Mouse (Mus musculus) cortical plate, adult 2 months (tissue): ENCODE data around the gene Asap2. TPM values are rescaled to one million over a fixed set of nuclear protein-coding genes. Genes with fewer than 3 reads are reported as not detected.

Experiments used
- H3K27ac ChIP-seq: fragments of 200-500 bp; 2 replicates; pipeline ENCODE4 v1.5.1; 2012; ENCODE audit warnings: low read length, control low read depth, inconsistent platforms; ENCODE audit not compliant: insufficient read depth
- H3K4me1 ChIP-seq: fragments of 200-500 bp; 2 replicates; pipeline ENCODE4 v1.6.1; 2011; ENCODE audit warnings: low read length; ENCODE audit not compliant: control insufficient read depth, insufficient read depth
- H3K4me3 ChIP-seq: fragments of 200-500 bp; 2 replicates; pipeline ENCODE4 v1.5.1; 2011; ENCODE audit warnings: mild to moderate bottlenecking, low read length, control low read depth; ENCODE audit not compliant: insufficient read depth
- CTCF ChIP-seq: fragments of 200-500 bp; IDR thresholded peaks from 2 replicates; pipeline ENCODE4 v1.5.1; 2011; ENCODE audit warnings: mild to moderate bottlenecking, control low read depth, low read length; ENCODE audit not compliant: insufficient read depth; ENCODE audit errors: extremely low read depth
- POLR2A ChIP-seq: fragments of 200-500 bp; IDR thresholded peaks from 2 replicates; pipeline ENCODE4 v1.6.1; 2011; ENCODE audit warnings: mild to moderate bottlenecking, low read length, control low read depth; ENCODE audit not compliant: insufficient read depth; ENCODE audit errors: extremely low read depth
- polyA plus RNA-seq: library from polyadenylated mRNA; depleted of rRNA; stranded (reverse); fragments of >200 nt; gene quantifications from 2 replicates; pipeline ENCODE4 v1.2.3, GENCODE M21; 2012

The Asap2 gene
- polyA plus RNA-seq, 1 experiment, result 27.0 TPM

DNA sequence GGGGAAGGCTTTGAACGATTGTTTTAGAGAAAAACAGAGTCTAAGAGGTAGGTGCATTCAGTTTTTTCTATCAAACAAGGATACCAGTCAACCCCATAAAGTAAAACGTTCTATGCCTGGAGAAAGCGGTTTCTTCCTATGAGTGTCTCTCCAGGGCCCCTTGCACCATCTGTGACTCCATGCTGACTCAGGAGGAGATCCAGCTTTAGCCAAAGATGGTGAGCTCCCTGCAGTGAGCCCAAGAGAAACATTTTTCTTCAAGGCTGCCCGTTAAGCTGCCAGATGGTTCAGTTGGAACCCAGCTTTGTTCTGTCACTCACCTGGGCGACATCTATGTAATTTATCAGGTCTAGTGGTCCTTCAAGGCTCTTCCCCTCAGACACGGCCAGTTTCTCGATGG lies 284.2 kb downstream of the Asap2 start:
- H3K4me3 ChIP-seq, result no peak overlapping the region
- H3K27ac ChIP-seq, result no peak overlapping the region
- no peak for TF ChIP-seq CTCF
- no peak for TF ChIP-seq POLR2A
- no peaks in the 10 kb centered on the region for H3K4me1 ChIP-seq

DNA sequence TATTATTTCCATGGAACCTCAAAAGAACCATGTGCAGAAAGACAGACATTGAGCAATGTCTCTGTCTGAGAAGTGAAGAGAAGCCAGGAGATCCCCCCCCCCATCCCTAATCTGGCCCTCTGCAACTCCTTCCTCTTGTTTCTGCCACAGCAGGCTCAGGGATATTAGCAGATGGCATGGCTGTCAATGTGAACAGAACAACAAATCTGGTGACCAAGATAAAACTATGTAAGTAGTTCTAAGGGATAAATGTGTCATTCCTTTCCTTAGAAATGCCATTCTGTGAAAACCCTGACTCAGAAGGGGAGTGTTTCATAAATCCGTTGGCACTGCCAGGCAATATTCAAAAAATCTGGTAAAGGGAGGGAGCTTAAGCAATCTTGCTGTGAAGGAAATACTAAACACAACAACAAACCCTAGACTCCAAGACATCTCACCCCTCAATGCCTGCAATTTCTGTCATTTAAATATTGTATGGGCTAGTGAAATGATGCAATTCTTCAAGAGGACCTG lies 287.1 kb downstream of the Asap2 start:
- H3K4me1 ChIP-seq, result no peaks in the 10 kb centered on the region
- H3K4me3 ChIP-seq, result no peak overlapping the region
- TF ChIP-seq CTCF (no peak), POLR2A (no peak)
- H3K27ac ChIP-seq, result no peak overlapping the region

DNA sequence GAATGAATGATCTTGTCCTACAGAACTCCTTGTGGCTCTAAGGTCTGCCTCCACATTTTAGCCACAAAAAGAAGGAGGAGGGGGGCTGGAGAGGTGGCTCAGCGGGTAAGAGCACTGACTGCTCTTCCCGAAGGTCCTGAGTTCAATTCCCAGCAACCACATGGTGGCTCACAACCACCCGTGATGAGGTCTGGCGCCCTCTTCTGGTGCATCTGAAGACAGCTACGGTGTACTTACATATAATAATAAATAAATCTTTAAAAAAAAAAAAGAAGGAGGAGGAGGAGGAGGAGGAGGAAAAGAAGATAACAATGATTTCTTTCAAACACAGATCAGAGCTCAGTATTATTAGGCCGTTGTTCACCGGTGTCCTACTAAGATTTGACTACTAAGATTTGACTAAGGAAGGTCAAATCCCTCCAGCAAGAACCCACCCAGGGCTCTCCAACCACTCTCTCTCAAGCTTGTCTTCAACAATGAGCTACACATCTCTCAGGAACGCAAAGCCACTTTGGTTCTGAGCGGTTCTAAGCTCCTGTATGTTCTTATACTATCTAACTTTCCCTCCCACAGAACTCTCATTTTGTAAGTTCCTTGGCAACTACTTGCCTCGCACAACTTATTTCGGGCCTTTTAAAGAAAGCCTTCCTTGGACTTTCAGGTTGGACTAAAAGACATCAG lies 294.6 kb downstream of the Asap2 start, which contains the start of gene Cpsf3:
TSS of gene Cpsf3 (plus strand) at position 631 of the 681 bp plus-strand sequence.
- Histone ChIP-seq H3K27ac (peak within 1 kb of the TSS; percentile 91), H3K4me1 (peaks cover 6% of the 10 kb centered on the region), H3K4me3 (peak within 1 kb of the TSS; percentile 97)
- no peak for TF ChIP-seq CTCF
- no peak for TF ChIP-seq POLR2A

DNA sequence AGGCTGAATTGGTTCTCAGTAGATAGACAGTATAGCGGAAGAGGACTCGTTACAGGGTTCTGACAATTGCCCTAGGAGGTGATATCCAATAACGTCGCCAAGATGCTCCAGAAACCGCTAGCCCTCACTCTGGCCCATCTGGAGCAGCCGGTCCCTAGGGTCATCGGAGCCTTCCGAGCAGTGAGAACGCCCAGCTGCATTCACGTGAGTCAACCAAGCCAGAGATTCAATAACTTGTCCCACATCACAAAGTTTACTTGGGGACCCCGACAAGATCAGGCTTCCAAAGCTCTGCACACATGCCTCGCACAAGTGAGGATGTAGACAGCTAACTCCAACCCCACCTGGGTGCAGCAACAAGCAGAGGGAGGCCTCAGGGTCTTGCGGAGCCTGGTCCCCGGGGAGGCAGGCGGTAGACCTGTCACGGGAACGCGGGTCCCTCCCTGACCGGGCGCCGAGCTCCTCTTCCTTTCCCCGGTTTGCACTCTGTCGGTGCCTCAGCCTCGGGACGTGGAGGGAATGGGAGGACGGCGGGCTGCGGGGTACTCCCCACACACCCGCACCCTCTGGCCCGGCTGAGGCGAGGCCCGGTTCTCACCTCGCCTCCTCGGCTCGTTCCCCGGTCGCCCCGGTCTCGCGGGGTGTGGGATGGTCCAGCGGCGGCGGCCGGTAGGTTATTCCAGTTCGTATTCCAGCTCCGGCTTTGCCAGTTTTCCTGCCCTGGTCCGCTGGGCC lies 295.4 kb downstream of the Asap2 start:
- TF ChIP-seq CTCF, result no peak
- TF ChIP-seq POLR2A, result no peak
- Histone ChIP-seq H3K27ac (peak overlapping the region; percentile 91), H3K4me3 (peak overlapping the region; percentile 97), H3K4me1 (peaks cover 6% of the 10 kb centered on the region)

DNA sequence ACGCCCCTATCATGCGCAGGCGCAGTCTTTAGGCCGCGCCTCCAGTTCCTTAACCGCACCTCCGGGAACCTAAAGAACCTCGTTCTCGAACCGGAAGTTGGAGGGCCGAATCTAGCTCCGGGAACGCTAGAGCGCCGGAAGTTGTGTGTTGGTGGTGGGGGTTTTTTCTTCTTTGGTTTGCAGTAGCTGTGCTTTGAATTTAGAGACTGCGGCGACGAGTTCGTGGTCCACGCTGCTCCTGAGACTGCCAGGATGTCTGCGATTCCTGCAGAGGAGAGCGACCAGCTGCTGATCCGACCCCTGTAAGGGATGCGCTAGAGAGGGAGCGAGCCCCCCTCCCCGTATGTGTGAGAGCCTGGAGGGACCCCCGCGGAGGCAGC lies 296.0 kb downstream of the Asap2 start, which contains the start of gene Itgb1bp1:
TSS of gene Itgb1bp1 (minus strand) at position 42 of the 380 bp plus-strand sequence.
- TF ChIP-seq CTCF (no peak), POLR2A (peak; percentile 48; the same call in 1 of the 2 replicates)
- Histone ChIP-seq H3K4me3 (peak within 1 kb of the TSS; percentile 97), H3K4me1 (peaks cover 6% of the 10 kb centered on the region)

DNA sequence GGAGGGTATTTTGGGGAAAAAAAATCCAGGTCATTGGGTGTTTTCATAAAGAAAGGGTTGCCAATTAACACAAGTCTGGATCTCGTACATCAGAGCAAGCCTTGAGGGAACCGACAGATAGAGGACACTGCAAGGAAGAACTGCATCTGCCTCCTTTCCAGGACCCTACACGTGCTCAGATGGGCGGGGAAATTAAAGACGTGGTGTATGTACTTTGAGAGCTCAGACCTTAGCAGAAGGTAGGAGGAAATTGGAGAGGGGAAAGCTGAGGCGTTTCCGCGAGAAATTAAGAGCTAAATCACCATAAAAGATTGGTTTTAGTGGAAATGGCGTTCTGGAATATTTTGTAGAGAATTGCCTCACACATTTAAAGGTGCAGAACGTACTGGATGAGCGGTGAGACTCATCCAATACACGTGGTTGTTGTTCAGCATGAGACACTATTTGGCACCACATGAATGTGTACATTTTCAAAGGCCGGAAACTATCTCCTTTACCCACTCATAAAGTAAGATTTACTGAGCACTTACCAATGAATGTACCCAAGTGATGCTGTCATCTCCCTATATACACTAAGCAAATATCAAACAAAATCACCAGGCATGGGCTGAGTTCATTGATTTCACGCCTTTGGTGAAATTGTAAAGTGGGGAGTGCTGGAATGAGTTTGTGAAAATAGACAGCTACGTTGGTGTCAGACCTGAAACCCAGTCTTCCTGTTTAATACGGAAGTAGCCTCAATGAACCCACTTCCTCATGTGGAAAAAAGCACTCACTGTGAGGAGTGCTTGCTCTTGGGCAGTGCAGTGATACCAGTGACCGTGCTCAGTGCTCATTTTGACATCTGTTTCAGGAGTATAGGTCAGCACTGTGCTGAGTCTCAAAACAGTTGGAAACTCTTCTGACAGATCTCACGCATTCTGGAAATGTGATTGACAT lies 296.7 kb downstream of the Asap2 start:
- Histone ChIP-seq H3K27ac (peak overlapping the region; percentile 75), H3K4me1 (peaks cover 6% of the 10 kb centered on the region), H3K4me3 (peak overlapping the region; percentile 97)
- TF ChIP-seq POLR2A (no peak), CTCF (no peak)

More for the DNA sequence above, 296.0 kb downstream of the Asap2 start, which contains the start of gene Itgb1bp1:
- peak within 1 kb of the TSS; percentile 91 for H3K27ac ChIP-seq

DNA sequence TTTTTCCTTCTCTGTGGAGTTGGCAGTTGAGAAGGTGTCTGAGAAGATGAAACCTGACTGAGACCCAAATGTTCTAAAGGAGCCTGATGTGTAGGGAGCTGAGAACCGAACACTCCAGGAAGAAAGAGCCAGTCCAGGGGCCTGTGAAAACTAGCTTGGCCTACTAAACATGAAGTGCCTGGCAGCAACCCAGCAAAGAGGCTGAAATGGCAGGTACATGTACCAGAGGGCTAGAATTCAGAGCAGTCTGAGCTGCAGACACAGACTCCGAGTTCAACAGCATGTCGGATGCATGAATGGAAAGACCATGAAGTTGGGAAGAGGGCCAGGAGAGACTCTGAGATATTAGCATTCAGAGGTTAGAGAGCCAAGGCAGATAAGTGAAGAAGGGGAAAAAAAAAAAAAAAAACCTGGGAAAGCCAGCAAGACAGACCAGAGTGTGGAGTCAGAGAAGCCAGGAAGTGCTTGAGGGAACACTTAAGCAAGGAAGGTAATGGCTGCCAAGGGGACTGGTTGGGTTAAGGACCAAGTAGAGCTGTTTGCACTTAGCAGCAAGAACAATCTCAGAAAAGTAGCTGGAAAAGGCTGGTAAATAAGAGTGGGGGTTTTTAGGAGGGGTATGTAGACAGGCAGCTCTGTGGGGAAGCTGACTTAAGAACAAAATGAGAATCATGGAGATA lies 298.6 kb downstream of the Asap2 start:
- Histone ChIP-seq H3K4me1 (peaks cover 6% of the 10 kb centered on the region), H3K4me3 (no peak overlapping the region), H3K27ac (no peak overlapping the region)
- TF ChIP-seq POLR2A (no peak), CTCF (no peak)

DNA sequence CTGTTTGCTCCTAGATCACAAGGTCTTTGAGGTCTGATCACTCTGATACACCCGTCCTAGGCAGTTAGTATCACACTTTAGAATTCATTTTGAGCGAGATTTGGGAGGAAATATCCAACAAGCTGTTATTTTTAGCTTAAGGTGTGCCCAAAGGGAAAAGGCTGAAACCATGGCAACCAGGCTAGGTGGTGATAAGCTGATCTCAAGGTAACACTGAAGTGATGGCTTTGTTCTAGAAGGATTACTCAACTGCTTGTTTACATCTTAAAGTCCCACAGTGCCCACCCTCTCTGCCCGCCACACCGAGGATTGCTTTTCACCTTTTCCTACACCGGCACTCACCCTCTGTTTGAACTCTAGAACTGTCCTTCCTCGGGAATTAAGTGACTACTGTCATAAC lies 299.4 kb downstream of the Asap2 start:
- Histone ChIP-seq H3K27ac (no peak overlapping the region), H3K4me1 (peaks cover 6% of the 10 kb centered on the region), H3K4me3 (no peak overlapping the region)
- TF ChIP-seq CTCF (no peak), POLR2A (no peak)
